Mouse (Mus musculus) lung, postnatal 0 days (tissue): ENCODE data around the gene Hspg2. TPM values are rescaled to one million over a fixed set of nuclear protein-coding genes. Genes with fewer than 3 reads are reported as not detected.
A peak's percentile ranks its signal among the peaks of the same experiment; 100 is the strongest.

Experiments used
- ATAC-seq: fragments of 200-750 bp; cut with Nextera tagmentation; 2 replicates; pipeline ENCODE4 v1.8.0; 2017; ENCODE audit warnings: moderate library complexity
- DNase-seq: peaks from one replicate; pipeline ENCODE4 v3.0.0-alpha.2; 2016; ENCODE audit warnings: low spot score
- H3K27ac ChIP-seq: fragments of 300-500 bp; sonication (generic); 2 replicates; pipeline ENCODE4 v1.5.1; 2014; ENCODE audit warnings: antibody characterized with exemption, mild to moderate bottlenecking, low read length, mixed read lengths
- H3K27me3 ChIP-seq: fragments of 300-500 bp; sonication (generic); replicated peaks from 2 replicates; pipeline ENCODE4 v1.6.1; 2014; ENCODE audit warnings: low read length, mixed read lengths; ENCODE audit not compliant: insufficient read depth
- H3K36me3 ChIP-seq: fragments of 300-500 bp; sonication (generic); 2 replicates; pipeline ENCODE4 v1.6.1; 2014; ENCODE audit warnings: low read length, mixed read lengths; ENCODE audit not compliant: insufficient read depth
- H3K4me1 ChIP-seq: fragments of 300-500 bp; sonication (generic); 2 replicates; pipeline ENCODE4 v1.6.1; 2014; ENCODE audit warnings: antibody characterized with exemption, low read depth, low read length, mixed read lengths; ENCODE audit not compliant: insufficient read depth
- H3K4me2 ChIP-seq: fragments of 300-500 bp; sonication (generic); replicated peaks from 2 replicates; pipeline ENCODE4 v1.6.1; 2014; ENCODE audit warnings: low read depth, mild to moderate bottlenecking, low read length, moderate library complexity, mixed read lengths
- H3K4me3 ChIP-seq: fragments of 300-500 bp; sonication (generic); 2 replicates; pipeline ENCODE4 v1.5.1; 2014; ENCODE audit warnings: low read depth, low read length
- H3K9ac ChIP-seq: fragments of 300-500 bp; sonication (generic); replicated peaks from 2 replicates; pipeline ENCODE4 v1.6.1; 2014; ENCODE audit warnings: low read depth, mild to moderate bottlenecking
- H3K9me3 ChIP-seq: fragments of 300-500 bp; sonication (generic); 2 replicates; pipeline ENCODE4 v1.6.1; 2016; ENCODE audit warnings: low read length, mixed read lengths
- CTCF ChIP-seq: IDR thresholded peaks from 2 replicates; pipeline ENCODE4 v1.5.1; 2016; ENCODE audit warnings: antibody characterized with exemption, mild to moderate bottlenecking
- EP300 ChIP-seq: IDR thresholded peaks from 2 replicates; pipeline ENCODE4 v1.6.1; 2016; ENCODE audit warnings: antibody characterized with exemption, mild to moderate bottlenecking, control low read depth
- WGBS: fragments of 180-500 bp; shearing (Covaris S2); extraction: QIAGEN DNeasy Blood & Tissue Kit; methylation state at CpG from one replicate; pipeline ENCODE4 v1.1.7; 2014; 5-methylcytosine and 5-hydroxymethylcytosine counted together
- polyA plus RNA-seq: library from polyadenylated mRNA; unstranded; fragments of >200 nt; fragmentation: Nextera tagmentation; extraction: Ambion mirVana; gene quantifications from 2 replicates; pipeline ENCODE4 v1.2.1, GENCODE M21; 2015

The Hspg2 gene
- polyA plus RNA-seq, 1 experiment from 2014 or later, result 25.3 TPM

- no peaks in the 10 kb centered on the region for H3K27me3 ChIP-seq
- DNase-seq, result peak; percentile 58
- ATAC-seq, result peak; percentile 45
- H3K4me1 ChIP-seq, result no peaks in the 10 kb centered on the region
- TF ChIP-seq EP300 (no peak), CTCF (peak; percentile 59)
- H3K9me3 ChIP-seq, result no peaks in the 10 kb centered on the region
- 74% methylated on average over 36 of the region's 36 CpGs for WGBS
- H3K9ac ChIP-seq, result no peak overlapping the region
- no peak overlapping the region for H3K27ac ChIP-seq
- H3K36me3 ChIP-seq, result peaks cover 19% of the 10 kb centered on the region
- no peak overlapping the region for H3K4me3 ChIP-seq
- H3K4me2 ChIP-seq, result no peak overlapping the region
Measured at GRCm38 (mm10) chr4:137517989-137518691, 49.6 kb downstream of the Hspg2 start.

DNA sequence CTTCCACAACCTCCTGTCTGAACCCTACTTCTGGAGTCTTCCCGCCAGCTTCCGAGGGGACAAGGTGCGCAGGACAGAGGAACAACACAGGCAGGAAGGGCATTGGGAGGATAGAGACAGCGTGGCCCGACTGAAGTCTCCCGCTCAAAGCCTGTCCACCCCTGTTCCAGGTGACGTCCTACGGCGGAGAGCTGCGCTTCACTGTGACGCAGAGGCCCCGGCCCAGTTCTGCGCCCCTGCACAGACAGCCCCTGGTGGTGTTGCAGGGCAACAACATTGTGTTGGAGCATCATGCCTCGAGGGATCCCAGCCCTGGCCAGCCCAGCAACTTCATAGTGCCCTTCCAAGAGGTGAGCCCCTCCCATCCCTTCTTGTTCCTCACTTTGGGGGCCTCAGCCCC lies 50.2 kb downstream of the Hspg2 start:
- H3K36me3 ChIP-seq, result peaks cover 23% of the 10 kb centered on the region
- H3K9me3 ChIP-seq, result no peaks in the 10 kb centered on the region
- no peak overlapping the region for H3K4me2 ChIP-seq
- H3K9ac ChIP-seq, result no peak overlapping the region
- H3K4me3 ChIP-seq, result no peak overlapping the region
- no peaks in the 10 kb centered on the region for H3K4me1 ChIP-seq
- ATAC-seq (no peak), DNase-seq (no peak)
- H3K27ac ChIP-seq, result no peak overlapping the region
- 92% methylated on average over 14 of the region's 14 CpGs for WGBS
- no peaks in the 10 kb centered on the region for H3K27me3 ChIP-seq
- TF ChIP-seq EP300 (no peak), CTCF (no peak; the same call in 1 of the 2 replicates)

- H3K9me3 ChIP-seq, result no peaks in the 10 kb centered on the region
- 93% methylated on average over 5 of the region's 5 CpGs for WGBS
- ATAC-seq, result no peak
Measured at GRCm38 (mm10) chr4:137520346-137520745, 51.8 kb downstream of the Hspg2 start.

DNA sequence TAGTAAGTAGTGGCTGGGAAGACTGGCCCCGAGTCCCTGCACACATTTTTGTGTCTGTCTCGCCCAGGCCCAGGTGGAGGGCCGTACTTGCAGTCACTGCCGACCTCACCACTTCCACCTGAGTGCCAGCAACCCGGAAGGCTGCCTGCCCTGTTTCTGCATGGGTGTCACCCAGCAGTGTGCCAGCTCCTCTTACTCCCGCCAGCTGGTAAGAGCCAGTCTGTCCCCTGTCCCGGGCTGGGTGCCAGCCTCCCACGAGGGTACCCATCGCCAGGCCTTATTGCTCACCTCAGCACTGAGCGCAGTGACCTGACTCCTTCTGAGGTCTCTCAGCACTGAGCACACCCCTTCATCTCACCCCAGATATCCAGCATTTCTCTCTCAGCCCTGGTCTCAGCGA lies 53.4 kb downstream of the Hspg2 start:
- Histone ChIP-seq H3K9me3 (no peaks in the 10 kb centered on the region), H3K27me3 (no peaks in the 10 kb centered on the region), H3K4me2 (no peak overlapping the region), H3K9ac (no peak overlapping the region), H3K4me1 (no peaks in the 10 kb centered on the region), H3K27ac (no peak overlapping the region), H3K4me3 (no peak overlapping the region), H3K36me3 (peaks cover 21% of the 10 kb centered on the region)
- 73% methylated on average over 11 of the region's 11 CpGs for WGBS
- peak; percentile 22; the same call in 1 of the 2 replicates for ATAC-seq
- TF ChIP-seq CTCF (no peak), EP300 (no peak)
- no peak for DNase-seq

More at GRCm38 (mm10) chr4:137520346-137520745, 51.8 kb downstream of the Hspg2 start:
- Histone ChIP-seq H3K27me3 (no peaks in the 10 kb centered on the region), H3K4me1 (no peaks in the 10 kb centered on the region), H3K27ac (no peak overlapping the region), H3K4me2 (no peak overlapping the region), H3K9ac (no peak overlapping the region), H3K4me3 (no peak overlapping the region), H3K36me3 (peaks cover 21% of the 10 kb centered on the region)
- no peak for DNase-seq
- TF ChIP-seq EP300, result no peak
- TF ChIP-seq CTCF, result no peak

DNA sequence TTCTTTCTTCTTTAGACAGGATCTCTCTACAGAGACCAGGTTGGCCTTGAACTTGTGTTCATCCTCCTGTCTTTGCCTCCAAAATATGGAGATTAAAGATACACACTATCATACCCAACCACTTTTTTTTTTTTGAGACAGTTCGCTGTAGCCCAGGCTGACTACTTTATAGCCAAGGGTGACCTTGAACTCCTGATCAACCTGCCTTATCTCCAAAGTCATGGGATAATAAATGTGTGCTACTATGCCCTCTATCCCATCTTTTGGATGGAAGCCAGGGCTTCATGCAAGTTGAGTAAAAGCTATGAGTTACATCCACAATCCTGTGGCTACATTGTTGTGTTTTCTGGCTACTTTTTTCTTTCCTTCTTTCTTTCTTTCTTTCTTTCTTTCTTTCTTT lies 56.9 kb downstream of the Hspg2 start:
- no peak for DNase-seq
- H3K27ac ChIP-seq, result no peak overlapping the region
- no peak for ATAC-seq
- H3K27me3 ChIP-seq, result no peaks in the 10 kb centered on the region
- H3K36me3 ChIP-seq, result peaks cover 22% of the 10 kb centered on the region
- H3K4me2 ChIP-seq, result no peak overlapping the region
- no peaks in the 10 kb centered on the region for H3K9me3 ChIP-seq
- H3K4me3 ChIP-seq, result no peak overlapping the region
- WGBS, result 96% methylated on average over 1 of the region's 1 CpGs
- TF ChIP-seq EP300 (no peak), CTCF (no peak)
- no peaks in the 10 kb centered on the region for H3K4me1 ChIP-seq
- no peak overlapping the region for H3K9ac ChIP-seq

DNA sequence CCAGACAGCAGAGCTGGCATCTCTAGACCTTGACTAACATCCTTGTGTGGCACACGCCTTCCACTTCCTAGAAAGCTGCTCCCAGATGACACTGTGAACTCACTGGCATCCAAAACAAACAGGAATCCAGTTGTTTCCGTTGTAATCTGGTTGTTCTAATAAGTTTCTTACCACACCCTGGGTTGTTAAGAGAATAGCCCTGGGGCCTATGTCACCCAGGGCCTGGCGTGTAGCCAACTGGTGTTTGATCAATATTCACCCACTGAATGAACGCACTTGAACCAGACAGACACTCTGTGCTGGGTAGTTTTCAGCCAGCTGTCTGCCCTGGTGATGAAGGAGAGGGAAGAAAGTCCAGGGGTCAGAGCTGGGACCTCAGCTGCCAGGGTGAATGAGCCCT lies 58.8 kb downstream of the Hspg2 start:
- peak; percentile 41 for ATAC-seq
- Histone ChIP-seq H3K36me3 (peaks cover 18% of the 10 kb centered on the region), H3K4me1 (no peaks in the 10 kb centered on the region), H3K9me3 (no peaks in the 10 kb centered on the region), H3K27ac (no peak overlapping the region), H3K27me3 (no peaks in the 10 kb centered on the region), H3K4me2 (no peak overlapping the region), H3K4me3 (no peak overlapping the region), H3K9ac (no peak overlapping the region)
- DNase-seq, result peak; percentile 29
- no peak for TF ChIP-seq CTCF
- TF ChIP-seq EP300, result peak; percentile 61; the same call in 1 of the 2 replicates
- 62% methylated on average over 4 of the region's 4 CpGs for WGBS
